Mouse (Mus musculus): ENCODE measurements around the gene Col15a1. TPM values are rescaled to one million over a fixed set of nuclear protein-coding genes. Genes with fewer than 3 reads are reported as not detected.
A peak's percentile ranks its signal among the peaks of the same experiment; 100 is the strongest.

The Col15a1 gene
- polyA plus RNA-seq, 1 experiment from 2014 or later: 2.0 TPM

DNA sequence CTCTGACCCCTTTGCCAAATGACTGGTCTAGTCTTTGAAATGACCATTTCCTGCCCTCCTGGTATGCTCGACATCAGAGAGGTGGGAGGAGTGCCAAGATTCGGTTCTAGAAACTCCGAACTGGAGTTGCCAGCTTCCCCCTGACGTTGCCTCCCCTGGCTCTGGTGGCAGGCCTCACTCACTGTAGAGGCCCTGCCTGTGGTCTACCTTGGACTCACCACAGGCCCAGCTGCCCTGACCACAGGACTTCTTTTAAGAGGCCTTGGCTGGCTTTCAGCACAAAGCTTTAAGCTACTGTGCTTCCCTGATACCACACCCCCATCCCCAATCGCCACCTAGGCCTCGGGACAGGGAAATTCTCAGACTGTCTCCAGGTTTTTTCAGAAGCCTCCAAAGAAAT lies 21.4 kb upstream of the Col15a1 start:
- no peaks in the 10 kb centered on the region for H3K36me3 ChIP-seq (ENCODE audit: control insufficient read depth, insufficient read depth, low read length)

DNA sequence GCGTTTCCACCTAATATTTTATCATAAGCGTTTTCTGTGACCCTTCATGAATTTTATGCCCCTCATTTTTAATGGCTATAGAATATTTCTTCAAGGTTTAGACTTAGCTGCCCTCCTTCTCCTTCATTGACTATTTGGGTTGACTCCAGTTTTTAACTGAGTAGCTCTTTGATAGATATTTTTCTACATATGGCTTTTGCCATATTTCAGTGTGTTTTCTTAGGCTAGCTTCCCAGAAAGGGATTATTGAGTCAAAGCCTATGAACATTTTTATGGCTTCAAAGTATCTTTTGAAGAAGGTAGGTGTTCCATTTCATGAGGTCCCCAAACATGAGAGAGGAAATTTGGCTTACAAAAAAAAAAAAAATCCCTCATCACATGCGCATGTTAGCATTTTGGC lies 11.8 kb upstream of the Col15a1 start:
- H3K27me3 ChIP-seq (ENCODE audit: control insufficient read depth, insufficient read depth, low read length): no peaks in the 10 kb centered on the region
- no peak overlapping the region for H3K9ac ChIP-seq (ENCODE audit: low read depth, low read length)
- ATAC-seq (replicated peaks; ENCODE audit: insufficient number of reproducible peaks, low FRiP score, low TSS enrichment): no peak
- H3K4me1 ChIP-seq (ENCODE audit: control insufficient read depth, insufficient read depth, low read length): no peaks in the 10 kb centered on the region
- H3K27ac ChIP-seq (ENCODE audit: low read depth, low read length): no peak overlapping the region
- no peaks in the 10 kb centered on the region for H3K36me3 ChIP-seq (ENCODE audit: control insufficient read depth, insufficient read depth, low read length)
- no peak overlapping the region for H3K4me3 ChIP-seq (ENCODE audit: low read depth, low read length)
- no peaks in the 10 kb centered on the region for H3K9me3 ChIP-seq (replicated peaks; ENCODE audit: control insufficient read depth, low read length)
- 75% methylated on average over 3 of the region's 3 CpGs for WGBS (ENCODE audit: insufficient replicate concordance)
- H3K4me2 ChIP-seq: no peak overlapping the region

More for the DNA sequence above, 21.4 kb upstream of the Col15a1 start:
- WGBS (ENCODE audit: insufficient replicate concordance): 68% methylated on average over 6 of the region's 6 CpGs
- Histone ChIP-seq H3K27me3 (ENCODE audit: control insufficient read depth, insufficient read depth, low read length) (no peaks in the 10 kb centered on the region), H3K4me1 (ENCODE audit: control insufficient read depth, insufficient read depth, low read length) (no peaks in the 10 kb centered on the region), H3K4me2 (no peak overlapping the region), H3K4me3 (ENCODE audit: low read depth, low read length) (no peak overlapping the region), H3K27ac (ENCODE audit: low read depth, low read length) (no peak overlapping the region), H3K9ac (ENCODE audit: low read depth, low read length) (no peak overlapping the region), H3K9me3 (replicated peaks; ENCODE audit: control insufficient read depth, low read length) (no peaks in the 10 kb centered on the region)
- ATAC-seq (replicated peaks; ENCODE audit: insufficient number of reproducible peaks, low FRiP score, low TSS enrichment): no peak; the same call in 1 of the 2 replicates

DNA sequence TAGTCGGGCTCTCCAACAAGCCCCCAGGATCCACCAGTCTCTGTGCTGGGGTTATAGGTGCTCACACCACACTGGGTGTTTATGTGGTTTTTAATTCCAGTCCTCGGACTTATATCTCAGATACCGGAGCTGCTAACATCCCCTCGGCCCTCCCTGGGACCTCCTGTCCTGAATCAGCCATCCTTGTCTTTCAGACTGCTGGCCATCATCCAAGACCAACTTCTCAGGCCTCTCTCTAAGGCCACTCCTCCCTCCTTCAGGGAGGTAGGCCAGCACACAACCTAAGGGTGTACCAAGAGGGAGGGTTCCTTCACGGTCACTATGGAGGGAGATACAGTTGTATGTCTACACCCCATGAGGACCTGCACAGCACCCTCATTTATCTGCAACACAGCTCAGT lies 4.3 kb upstream of the Col15a1 start:
- Histone ChIP-seq H3K27ac (ENCODE audit: low read depth, low read length) (no peak overlapping the region), H3K4me2 (no peak overlapping the region), H3K36me3 (ENCODE audit: control insufficient read depth, insufficient read depth, low read length) (no peaks in the 10 kb centered on the region), H3K9me3 (replicated peaks; ENCODE audit: control insufficient read depth, low read length) (no peaks in the 10 kb centered on the region), H3K27me3 (ENCODE audit: control insufficient read depth, insufficient read depth, low read length) (peaks cover 37% of the 10 kb centered on the region), H3K4me3 (ENCODE audit: low read depth, low read length) (no peak overlapping the region), H3K4me1 (ENCODE audit: control insufficient read depth, insufficient read depth, low read length) (peaks cover 7% of the 10 kb centered on the region; the same call in 1 of the 2 replicates), H3K9ac (ENCODE audit: low read depth, low read length) (no peak overlapping the region)
- WGBS (ENCODE audit: insufficient replicate concordance): 56% methylated on average over 5 of the region's 5 CpGs
- no peak for ATAC-seq (replicated peaks; ENCODE audit: insufficient number of reproducible peaks, low FRiP score, low TSS enrichment)

DNA sequence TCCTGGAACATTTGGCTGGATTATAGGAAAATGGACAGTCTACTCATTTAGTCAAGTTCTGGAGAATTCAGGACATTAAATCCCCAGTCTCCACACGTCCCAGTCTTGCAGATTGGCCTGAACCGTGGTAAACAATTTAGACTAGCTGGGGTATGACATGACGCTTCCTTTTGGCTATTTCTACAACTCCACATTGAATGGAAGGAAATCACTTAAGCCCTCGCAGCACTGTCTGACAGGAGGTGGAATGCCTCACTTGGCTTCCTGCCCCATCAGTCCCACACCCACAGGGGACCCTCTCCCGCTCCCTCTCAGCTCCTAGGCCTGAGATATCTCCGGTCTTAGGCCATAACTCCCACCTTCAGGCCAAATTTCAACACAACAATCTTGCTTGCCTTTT lies 2.1 kb upstream of the Col15a1 start:
- H3K4me3 ChIP-seq (ENCODE audit: low read depth, low read length): no peak overlapping the region
- no peak for ATAC-seq (replicated peaks; ENCODE audit: insufficient number of reproducible peaks, low FRiP score, low TSS enrichment)
- no peak overlapping the region for H3K4me2 ChIP-seq
- no peak overlapping the region for H3K9ac ChIP-seq (ENCODE audit: low read depth, low read length)
- WGBS (ENCODE audit: insufficient replicate concordance): 49% methylated on average over 6 of the region's 6 CpGs
- no peak overlapping the region for H3K27ac ChIP-seq (ENCODE audit: low read depth, low read length)
- H3K9me3 ChIP-seq (replicated peaks; ENCODE audit: control insufficient read depth, low read length): no peaks in the 10 kb centered on the region
- H3K36me3 ChIP-seq (ENCODE audit: control insufficient read depth, insufficient read depth, low read length): no peaks in the 10 kb centered on the region
- peaks cover 56% of the 10 kb centered on the region for H3K27me3 ChIP-seq (ENCODE audit: control insufficient read depth, insufficient read depth, low read length)
- peaks cover 7% of the 10 kb centered on the region; the same call in 1 of the 2 replicates for H3K4me1 ChIP-seq (ENCODE audit: control insufficient read depth, insufficient read depth, low read length)

DNA sequence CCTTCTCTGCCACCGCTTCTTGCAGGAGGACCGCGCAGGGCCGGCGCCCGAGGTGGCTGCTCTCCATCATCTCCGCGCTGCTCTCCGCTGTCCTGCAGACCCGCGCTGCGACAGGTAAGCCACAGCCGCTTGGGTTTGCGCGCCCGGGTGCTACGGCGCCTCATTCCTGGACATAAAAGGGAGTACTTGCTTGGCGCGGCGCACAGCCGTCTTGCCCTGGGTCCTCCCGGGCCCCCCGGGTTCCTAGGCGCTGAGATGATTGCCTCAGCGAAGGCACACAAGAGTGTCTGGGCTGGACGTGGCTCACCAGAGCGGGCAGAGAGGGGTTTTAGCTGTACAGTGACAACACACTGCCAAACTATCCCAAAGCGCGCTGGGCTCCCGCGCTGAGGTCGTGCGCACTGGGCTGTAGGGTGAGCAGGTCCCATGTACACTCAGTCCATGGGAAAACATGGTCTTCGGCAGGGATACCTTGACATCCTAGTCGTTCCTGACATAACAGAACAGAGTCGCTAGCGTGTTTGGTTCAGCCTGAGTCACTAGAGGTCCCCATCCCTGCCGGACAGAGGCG lies 545 bp downstream of the Col15a1 start:
- Histone ChIP-seq H3K27ac (ENCODE audit: low read depth, low read length) (no peak overlapping the region), H3K27me3 (ENCODE audit: control insufficient read depth, insufficient read depth, low read length) (peaks cover 57% of the 10 kb centered on the region)
- ATAC-seq (replicated peaks; ENCODE audit: insufficient number of reproducible peaks, low FRiP score, low TSS enrichment): no peak

DNA sequence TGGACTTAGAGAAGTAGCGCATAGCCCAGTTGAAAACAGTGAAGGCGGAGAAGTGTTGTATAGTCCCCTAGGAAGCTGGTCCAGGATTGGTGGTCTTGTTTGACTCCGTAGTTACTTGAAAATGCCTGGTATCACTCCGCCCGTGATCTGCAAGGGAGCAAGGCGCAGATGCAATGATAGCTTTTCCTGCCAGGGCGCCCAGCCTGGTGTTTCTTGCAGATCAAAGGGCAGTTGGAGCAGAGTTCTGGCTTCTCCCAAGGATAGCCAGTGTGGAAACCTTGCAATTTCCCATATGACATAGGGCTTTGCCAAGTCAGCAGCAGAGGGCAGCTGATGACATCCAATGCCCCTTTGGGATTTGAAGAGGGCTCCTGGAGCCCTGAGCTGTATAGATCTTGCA lies 1.5 kb downstream of the Col15a1 start:
- peaks cover 7% of the 10 kb centered on the region; the same call in 1 of the 2 replicates for H3K4me1 ChIP-seq (ENCODE audit: control insufficient read depth, insufficient read depth, low read length)
- H3K36me3 ChIP-seq (ENCODE audit: control insufficient read depth, insufficient read depth, low read length): no peaks in the 10 kb centered on the region
- WGBS (ENCODE audit: insufficient replicate concordance): 64% methylated on average over 7 of the region's 7 CpGs
- no peaks in the 10 kb centered on the region for H3K9me3 ChIP-seq (replicated peaks; ENCODE audit: control insufficient read depth, low read length)
- no peak overlapping the region for H3K27ac ChIP-seq (ENCODE audit: low read depth, low read length)
- no peak overlapping the region for H3K4me2 ChIP-seq
- no peak overlapping the region for H3K9ac ChIP-seq (ENCODE audit: low read depth, low read length)
- no peak overlapping the region for H3K4me3 ChIP-seq (ENCODE audit: low read depth, low read length)
- peaks cover 57% of the 10 kb centered on the region for H3K27me3 ChIP-seq (ENCODE audit: control insufficient read depth, insufficient read depth, low read length)
- ATAC-seq (replicated peaks; ENCODE audit: insufficient number of reproducible peaks, low FRiP score, low TSS enrichment): no peak

More for the DNA sequence above, 545 bp downstream of the Col15a1 start:
- Histone ChIP-seq H3K4me1 (ENCODE audit: control insufficient read depth, insufficient read depth, low read length) (peaks cover 7% of the 10 kb centered on the region; the same call in 1 of the 2 replicates), H3K9ac (ENCODE audit: low read depth, low read length) (0 out of 2 replicates have a peak overlapping the region, but pooled peaks have one; percentile 28), H3K4me2 (peak overlapping the region; percentile 86), H3K9me3 (replicated peaks; ENCODE audit: control insufficient read depth, low read length) (no peaks in the 10 kb centered on the region), H3K36me3 (ENCODE audit: control insufficient read depth, insufficient read depth, low read length) (no peaks in the 10 kb centered on the region), H3K4me3 (ENCODE audit: low read depth, low read length) (peak overlapping the region; percentile 53)
- 3% methylated on average over 40 of the region's 40 CpGs for WGBS (ENCODE audit: insufficient replicate concordance)

DNA sequence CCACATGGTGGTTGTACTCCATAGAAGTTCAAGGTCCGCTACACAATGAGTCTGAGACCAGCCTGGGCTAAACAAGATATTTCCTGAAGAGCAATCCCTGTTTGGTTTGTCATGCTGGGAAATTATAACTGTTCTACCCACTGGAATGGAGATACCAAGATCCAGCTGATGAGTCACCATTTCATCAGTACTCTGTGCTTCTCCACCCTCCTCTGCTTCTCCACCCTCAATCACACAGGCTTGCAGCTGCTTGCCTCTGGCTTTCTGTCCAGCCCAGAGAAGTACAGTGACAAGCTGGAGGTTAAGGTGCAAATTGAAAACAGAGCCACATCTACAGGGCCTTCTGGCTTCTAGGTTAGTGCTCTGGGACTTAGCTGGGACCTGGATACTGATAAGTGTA lies 10.9 kb downstream of the Col15a1 start:
- H3K9ac ChIP-seq (ENCODE audit: low read depth, low read length): no peak overlapping the region
- H3K9me3 ChIP-seq (replicated peaks; ENCODE audit: control insufficient read depth, low read length): no peaks in the 10 kb centered on the region
- H3K4me1 ChIP-seq (ENCODE audit: control insufficient read depth, insufficient read depth, low read length): no peaks in the 10 kb centered on the region
- no peaks in the 10 kb centered on the region for H3K27me3 ChIP-seq (ENCODE audit: control insufficient read depth, insufficient read depth, low read length)
- H3K4me3 ChIP-seq (ENCODE audit: low read depth, low read length): no peak overlapping the region
- WGBS (ENCODE audit: insufficient replicate concordance): 96% methylated on average over 1 of the region's 1 CpGs
- H3K27ac ChIP-seq (ENCODE audit: low read depth, low read length): no peak overlapping the region
- no peak overlapping the region for H3K4me2 ChIP-seq
- no peak for ATAC-seq (replicated peaks; ENCODE audit: insufficient number of reproducible peaks, low FRiP score, low TSS enrichment)
- no peaks in the 10 kb centered on the region for H3K36me3 ChIP-seq (ENCODE audit: control insufficient read depth, insufficient read depth, low read length)

DNA sequence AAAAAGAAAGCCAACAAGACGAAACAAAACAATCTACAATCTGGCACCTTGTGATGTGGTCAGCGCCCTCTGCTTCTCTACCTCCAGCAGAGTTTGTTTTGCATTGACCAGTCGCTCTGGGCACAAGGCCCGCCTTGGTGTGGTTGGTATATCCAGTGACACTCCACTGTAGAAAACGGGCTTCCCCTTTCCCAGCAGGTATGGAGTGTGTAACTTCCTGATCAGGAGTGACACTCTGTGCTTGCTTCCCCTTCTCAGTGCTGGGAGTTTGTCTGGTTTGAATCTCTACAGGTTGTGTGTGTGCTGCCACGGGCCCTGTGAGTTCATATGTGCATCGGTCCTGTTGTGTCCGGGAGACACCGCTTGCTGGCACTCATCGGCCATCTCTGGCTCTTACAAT lies 11.4 kb downstream of the Col15a1 start:
- no peak for ATAC-seq (replicated peaks; ENCODE audit: insufficient number of reproducible peaks, low FRiP score, low TSS enrichment)
- H3K4me2 ChIP-seq: no peak overlapping the region
- H3K4me3 ChIP-seq (ENCODE audit: low read depth, low read length): no peak overlapping the region
- no peaks in the 10 kb centered on the region for H3K9me3 ChIP-seq (replicated peaks; ENCODE audit: control insufficient read depth, low read length)
- no peak overlapping the region for H3K9ac ChIP-seq (ENCODE audit: low read depth, low read length)
- H3K27ac ChIP-seq (ENCODE audit: low read depth, low read length): no peak overlapping the region
- H3K4me1 ChIP-seq (ENCODE audit: control insufficient read depth, insufficient read depth, low read length): no peaks in the 10 kb centered on the region
- H3K36me3 ChIP-seq (ENCODE audit: control insufficient read depth, insufficient read depth, low read length): no peaks in the 10 kb centered on the region
- WGBS (ENCODE audit: insufficient replicate concordance): 85% methylated on average over 10 of the region's 10 CpGs
- H3K27me3 ChIP-seq (ENCODE audit: control insufficient read depth, insufficient read depth, low read length): no peaks in the 10 kb centered on the region

DNA sequence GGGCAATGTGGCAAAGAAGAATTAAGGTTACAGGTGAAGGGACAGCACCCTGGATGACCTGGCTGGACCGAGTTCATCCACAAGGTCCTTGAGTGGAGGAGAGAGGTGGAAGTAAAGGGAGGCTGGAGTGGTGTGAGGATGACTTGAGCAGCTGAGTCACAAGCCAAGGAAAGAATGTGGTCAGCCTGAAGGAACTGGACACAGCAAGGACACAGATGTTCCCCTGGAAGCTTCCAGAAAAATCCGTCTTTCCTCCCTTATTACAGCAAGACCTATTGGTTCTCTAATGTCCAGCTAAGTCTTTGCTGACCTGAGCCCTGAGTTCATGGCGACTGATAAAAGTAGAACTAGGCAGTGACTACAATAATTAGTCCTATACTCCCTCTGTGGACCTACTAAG lies 12.6 kb downstream of the Col15a1 start:
- no peaks in the 10 kb centered on the region for H3K4me1 ChIP-seq (ENCODE audit: control insufficient read depth, insufficient read depth, low read length)
- WGBS (ENCODE audit: insufficient replicate concordance): 71% methylated on average over 3 of the region's 3 CpGs
- no peaks in the 10 kb centered on the region for H3K36me3 ChIP-seq (ENCODE audit: control insufficient read depth, insufficient read depth, low read length)
- H3K27ac ChIP-seq (ENCODE audit: low read depth, low read length): no peak overlapping the region
- H3K27me3 ChIP-seq (ENCODE audit: control insufficient read depth, insufficient read depth, low read length): no peaks in the 10 kb centered on the region
- no peaks in the 10 kb centered on the region for H3K9me3 ChIP-seq (replicated peaks; ENCODE audit: control insufficient read depth, low read length)
- no peak overlapping the region for H3K4me2 ChIP-seq
- no peak overlapping the region for H3K4me3 ChIP-seq (ENCODE audit: low read depth, low read length)
- no peak overlapping the region for H3K9ac ChIP-seq (ENCODE audit: low read depth, low read length)
- ATAC-seq (replicated peaks; ENCODE audit: insufficient number of reproducible peaks, low FRiP score, low TSS enrichment): no peak

All from heart, embryonic 11.5 days (tissue).